Mouse (Mus musculus) MN1 (cell line): ENCODE measurements around the gene Emilin2.
"Not testable (repeated sequence)": the region's sequence is repeated elsewhere in the genome, so short reads cannot be mapped to it uniquely, and the experiment has no call there.

Source experiments
- DNase-seq: peaks from one replicate; pipeline ENCODE4 v3.0.0-alpha.2; 2016; ENCODE audit warnings: low spot score

Gene Emilin2

GRCm38 (mm10) chr17:71311340-71312171 is at the start of gene Emilin2:
Gene Emilin2 (minus strand): TSS chr17:71311978.
- no peak for DNase-seq

DNA sequence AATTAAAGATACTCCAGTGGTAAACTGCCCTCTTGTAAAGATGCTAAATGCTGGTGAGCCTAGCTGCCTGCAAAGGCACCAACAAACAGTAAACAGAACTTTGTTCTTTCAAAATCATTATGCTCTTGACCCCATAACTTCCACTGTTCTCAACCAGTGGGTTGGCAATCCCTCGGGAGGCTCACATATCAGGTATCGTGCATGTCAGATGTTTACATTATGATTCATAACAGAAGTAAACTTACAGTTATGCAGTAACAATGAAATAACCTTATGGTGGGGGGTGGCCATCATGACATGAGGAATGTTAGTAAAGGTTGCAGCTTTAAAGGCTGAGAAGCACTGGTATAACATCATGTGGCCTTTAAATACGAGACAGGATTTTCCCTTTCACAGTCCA is 43.7 kb upstream of the Emilin2 start:
- no peak for DNase-seq

GRCm38 (mm10) chr17:71354205-71354604 is 42.4 kb upstream of the Emilin2 start:
- DNase-seq = no peak

DNA sequence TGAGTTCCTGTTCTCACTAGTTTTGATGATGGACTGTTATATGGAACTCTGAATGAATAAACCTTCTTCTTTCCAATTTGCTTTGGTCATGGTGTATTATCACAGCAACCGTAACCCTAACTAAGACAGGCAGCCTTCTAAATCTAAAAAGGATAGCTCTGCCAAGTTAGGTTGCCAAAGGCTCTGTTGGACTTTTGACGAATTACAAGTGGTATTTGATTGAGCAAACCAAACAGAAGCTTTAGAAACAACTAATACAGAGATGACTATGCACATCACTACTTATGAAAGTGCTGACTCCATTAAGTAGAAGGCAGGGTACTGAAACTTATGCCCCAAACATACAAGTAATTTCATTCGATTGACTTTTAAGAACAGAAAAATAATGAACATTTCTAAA is 36.4 kb upstream of the Emilin2 start:
- no peak for DNase-seq

DNA sequence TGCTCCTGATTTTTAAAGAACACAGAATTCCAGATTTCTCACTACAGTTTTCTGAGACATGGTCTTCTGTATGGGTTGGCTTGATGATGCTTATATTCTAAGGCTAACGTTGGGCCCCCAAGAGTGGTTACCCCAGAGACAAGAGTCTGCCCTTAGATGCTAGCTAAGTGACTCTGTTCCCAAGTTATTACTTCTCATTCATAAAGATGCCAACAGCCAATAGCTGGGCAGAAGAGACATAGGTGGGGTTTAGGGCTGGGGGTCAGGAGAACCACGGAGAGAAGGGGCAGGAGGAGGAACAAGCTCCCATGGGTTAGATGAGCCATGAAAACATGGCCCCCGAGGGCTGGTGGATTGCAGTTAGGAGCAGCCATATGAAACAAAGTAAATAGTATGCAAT is 30.2 kb upstream of the Emilin2 start:
- DNase-seq = no peak

DNA sequence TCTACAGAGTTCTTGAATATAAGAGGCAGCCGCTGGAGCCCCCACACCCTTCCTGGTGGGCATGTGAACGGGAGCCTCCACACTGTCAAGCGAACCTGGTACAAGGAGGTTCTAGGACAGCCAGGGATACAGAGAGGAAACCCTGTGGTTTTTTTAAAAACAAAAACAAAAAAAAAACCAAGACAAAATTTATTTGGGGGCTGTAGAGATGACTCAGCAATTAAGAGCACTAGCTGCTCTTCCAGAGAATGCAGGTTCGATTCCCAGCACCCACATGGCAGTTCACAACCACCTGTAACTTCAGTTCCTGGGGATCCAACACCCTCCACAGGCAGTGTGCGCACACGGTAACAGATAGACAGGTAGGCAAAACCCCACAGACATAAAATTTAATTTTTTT is 26.8 kb upstream of the Emilin2 start:
- no peak for DNase-seq

DNA sequence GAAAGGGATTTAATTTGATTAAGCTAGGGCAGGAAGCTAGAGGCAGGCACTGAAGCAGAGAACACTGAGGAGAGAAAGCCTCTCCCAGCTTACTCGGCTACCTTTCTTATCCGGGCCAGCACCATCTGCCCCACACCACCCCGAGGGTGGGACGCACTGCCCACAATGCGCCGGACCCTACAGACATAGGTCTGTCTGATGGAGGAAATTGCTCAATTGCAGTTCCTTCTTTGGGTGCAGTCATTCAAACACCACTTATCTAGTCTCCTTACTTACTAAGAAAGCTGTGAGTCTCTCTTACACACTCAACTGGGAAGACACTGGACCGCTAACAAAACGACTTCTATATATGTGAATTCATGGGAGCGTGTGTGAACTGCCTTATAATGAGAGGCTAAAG is 25.8 kb upstream of the Emilin2 start:
- DNase-seq = no peak

DNA sequence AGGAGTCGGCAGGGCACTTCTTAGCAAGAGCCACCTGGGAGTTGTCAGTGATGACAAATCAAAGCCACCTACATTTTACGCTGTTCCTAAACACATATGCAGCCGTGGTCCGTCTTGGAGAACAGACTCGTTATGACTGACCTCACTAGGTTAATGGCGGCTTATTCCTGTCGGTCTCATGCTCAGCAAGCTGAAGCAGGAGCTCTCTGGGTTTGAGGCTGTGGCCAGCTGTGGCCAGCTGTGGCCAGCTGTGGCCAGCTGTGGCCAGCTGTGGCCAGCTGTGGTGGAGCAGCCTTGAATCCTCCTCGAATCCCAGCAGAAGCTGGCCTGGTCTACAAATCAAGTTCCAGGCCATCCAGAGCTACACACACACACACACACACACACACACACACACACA is 24.6 kb upstream of the Emilin2 start:
- no peak for DNase-seq

GRCm38 (mm10) chr17:71332298-71332697 is 20.5 kb upstream of the Emilin2 start:
- DNase-seq = no peak

DNA sequence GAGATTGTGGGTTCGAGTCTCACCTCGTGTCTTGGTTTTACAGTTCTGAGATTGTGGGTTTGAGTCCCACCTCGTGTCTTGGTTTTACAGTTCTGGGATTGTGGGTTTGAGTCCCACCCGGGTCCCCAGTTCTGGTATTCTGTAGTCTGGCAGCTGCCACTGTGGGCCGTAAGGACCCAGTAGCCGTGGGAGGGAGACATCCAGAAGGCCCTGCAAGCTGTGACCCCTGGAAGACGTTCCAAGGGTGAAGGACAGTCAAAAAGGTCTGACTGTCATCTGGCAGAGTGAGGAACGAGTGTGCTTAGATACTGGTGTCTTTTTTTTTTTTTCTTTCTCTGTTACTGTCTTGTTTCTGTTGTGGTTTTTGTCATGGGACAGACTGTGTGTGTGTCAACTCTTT is 9.0 kb upstream of the Emilin2 start:
- DNase-seq = not testable (repeated sequence)

DNA sequence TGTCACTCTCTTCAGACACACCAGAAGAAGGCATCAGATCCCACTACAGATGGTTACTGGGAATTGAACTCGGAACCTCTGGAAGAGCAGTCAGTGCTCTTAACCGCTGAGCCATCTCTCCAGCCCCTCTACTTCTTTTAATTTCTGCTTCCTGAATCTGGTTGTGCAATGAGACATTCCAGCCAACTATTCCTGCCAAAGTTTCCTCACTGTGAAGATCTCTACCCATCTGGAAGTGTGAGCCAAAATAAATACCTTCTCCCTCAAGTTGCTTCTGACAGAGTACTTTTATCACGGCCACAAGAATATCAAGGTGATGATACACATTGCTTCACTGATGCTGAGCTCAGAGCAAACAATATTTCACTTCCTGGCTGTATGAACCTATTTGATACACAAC is 7.6 kb upstream of the Emilin2 start:
- no peak for DNase-seq

GRCm38 (mm10) chr17:71317571-71317970 is 5.8 kb upstream of the Emilin2 start:
- no peak for DNase-seq

GRCm38 (mm10) chr17:71314315-71314714 is 2.5 kb upstream of the Emilin2 start:
- DNase-seq = no peak

- no peak for DNase-seq
These were observed 1.1 kb downstream of the Emilin2 start for GRCm38 (mm10) chr17:71310486-71311339.

- DNase-seq = no peak
These were observed 1.9 kb downstream of the Emilin2 start for GRCm38 (mm10) chr17:71309711-71310485.

DNA sequence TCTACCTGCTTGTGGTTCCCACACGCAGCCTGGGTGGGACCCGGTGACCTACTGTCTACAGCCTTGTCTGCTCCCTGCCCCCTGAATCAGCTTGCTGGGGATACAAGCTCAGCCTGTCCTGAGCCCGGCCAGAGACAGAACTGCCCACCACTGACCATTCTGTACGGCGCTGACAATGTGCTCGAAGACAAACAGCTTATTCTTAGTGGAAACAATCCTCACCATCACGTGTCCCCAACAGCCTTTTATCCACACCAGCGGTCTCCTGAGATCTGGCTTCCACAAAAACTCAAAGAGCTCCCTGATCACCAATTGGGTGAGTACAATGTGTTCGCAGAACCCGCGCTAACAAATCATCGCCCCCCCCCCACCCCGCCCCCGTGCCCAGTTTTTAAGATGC is 2.6 kb downstream of the Emilin2 start:
- no peak for DNase-seq

- no peak for DNase-seq
These were observed 3.5 kb downstream of the Emilin2 start for GRCm38 (mm10) chr17:71308296-71308695.

DNA sequence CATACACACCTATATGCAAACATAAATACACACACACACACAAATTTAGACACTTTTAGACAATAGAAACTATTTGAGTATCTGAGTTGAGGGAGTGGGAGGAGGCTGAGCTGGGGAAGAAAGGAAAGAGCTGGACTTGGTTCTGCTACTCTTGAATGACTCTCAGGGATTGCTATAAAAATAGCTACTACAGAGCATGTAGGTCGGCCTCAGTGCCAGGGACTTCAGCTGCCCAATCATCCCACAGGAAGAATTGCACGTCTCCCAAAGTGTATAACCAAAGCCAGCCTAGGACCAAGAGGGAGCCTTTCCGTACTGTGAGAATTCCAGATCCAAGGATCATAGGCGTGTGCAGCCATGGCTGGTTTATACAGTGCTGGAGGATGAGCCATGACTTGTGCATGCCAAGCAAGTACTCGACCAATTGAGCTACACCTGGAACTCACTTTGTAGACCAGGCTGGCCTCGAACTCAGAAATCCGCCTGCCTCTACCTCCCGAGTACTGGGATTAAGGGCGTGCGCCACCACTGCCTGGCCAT is 4.5 kb downstream of the Emilin2 start:
- DNase-seq = no peak

DNA sequence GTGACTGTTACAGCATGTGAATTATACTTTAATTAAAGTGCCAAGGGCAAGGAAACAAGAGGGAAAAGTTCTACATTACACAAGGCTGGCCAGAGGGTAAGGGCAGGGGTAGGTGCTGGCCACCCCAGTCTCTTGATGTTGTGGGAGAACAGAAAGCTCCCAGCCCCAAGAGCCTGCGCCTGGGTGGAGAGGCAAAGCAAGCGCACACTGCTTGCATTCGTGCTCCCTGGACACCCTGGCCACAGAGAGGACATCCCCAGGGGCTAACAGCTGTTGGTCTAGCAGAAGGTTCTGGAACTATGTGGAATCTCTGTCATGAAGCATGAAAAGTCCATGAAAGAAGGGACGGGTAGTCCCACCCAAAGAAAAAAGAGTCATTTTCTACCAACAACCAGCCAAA is 5.1 kb downstream of the Emilin2 start:
- no peak for DNase-seq

DNA sequence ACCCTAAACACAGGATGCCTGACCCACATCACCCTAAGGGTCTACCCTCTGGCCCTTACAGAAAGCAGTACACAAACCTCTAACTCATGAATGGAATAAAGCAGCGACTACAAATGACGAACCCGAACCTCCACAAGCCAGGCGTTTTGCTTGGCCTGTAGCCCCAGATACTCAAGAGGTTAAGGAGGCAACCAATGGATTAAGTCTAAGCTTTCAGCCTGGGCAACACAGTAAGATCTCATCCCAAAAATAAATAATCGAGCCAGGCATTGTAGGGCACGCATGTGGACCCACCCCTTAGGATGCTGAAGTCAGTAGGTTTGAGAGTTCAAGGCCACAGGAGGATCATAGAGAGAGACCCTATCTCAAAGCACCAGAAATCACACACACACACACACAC is 5.7 kb downstream of the Emilin2 start:
- no peak for DNase-seq

DNA sequence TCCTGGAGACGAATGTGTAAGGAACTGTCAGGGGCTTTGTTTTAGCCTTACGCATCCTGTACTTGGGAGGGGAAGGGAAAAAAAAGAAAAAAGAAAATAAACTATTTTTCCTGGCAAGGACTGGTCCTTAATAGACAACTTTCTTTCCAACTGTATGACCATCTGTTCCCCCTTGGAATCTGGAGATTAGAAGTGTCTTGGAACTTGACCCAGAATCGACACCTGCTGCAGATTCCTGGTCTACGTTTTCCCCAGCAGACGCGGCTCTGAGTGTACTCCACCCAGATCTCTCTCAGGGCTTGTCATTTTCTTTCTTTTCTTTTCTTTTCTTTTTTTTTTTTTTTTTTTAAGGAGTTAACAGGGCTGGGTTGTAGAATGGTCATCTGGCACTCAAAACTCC is 8.3 kb downstream of the Emilin2 start:
- no peak for DNase-seq

DNA sequence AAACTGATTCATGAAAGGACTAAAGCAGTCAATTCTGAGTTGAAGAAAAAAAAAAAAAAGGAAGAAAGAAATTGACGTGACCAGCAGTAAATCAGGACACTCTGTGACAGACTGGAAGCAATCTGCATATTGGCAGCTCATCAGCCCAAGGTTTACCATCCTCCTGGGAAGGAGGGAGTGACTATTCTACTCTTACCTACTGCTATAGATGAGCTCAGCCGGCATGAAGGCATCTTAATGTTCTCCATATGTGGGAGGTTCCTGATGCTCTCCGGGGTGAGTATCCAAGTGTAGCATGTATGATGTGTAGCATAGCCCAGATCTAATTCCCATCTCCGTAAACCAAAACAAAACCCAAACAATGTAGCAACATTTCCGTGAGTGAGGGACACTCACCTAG is 10.4 kb downstream of the Emilin2 start:
- DNase-seq = no peak
